Mouse (Mus musculus) forebrain, embryonic 14.5 days (tissue): ENCODE measurements around the gene C1qtnf6. TPM values are rescaled to one million over a fixed set of nuclear protein-coding genes. Genes with fewer than 3 reads are reported as not detected.

Source experiments
- ATAC-seq: fragments of 200-750 bp; cut with Nextera tagmentation; 2 replicates; pipeline ENCODE4 v1.8.0; 2017; ENCODE audit warnings: mild to moderate bottlenecking, moderate library complexity
- DNase-seq: peaks from one replicate; pipeline ENCODE4 v3.0.0-alpha.2; 2015; ENCODE audit warnings: low spot score
- H3K27ac ChIP-seq: fragments of 300-500 bp; sonication (generic); 2 replicates; pipeline ENCODE4 v1.5.1; 2014; ENCODE audit warnings: low read depth, mild to moderate bottlenecking, control low read depth, low read length, moderate library complexity
- H3K27me3 ChIP-seq: fragments of 300-500 bp; sonication (generic); replicated peaks from 2 replicates; pipeline ENCODE4 v1.6.1; 2014; ENCODE audit warnings: low read length, control low read depth, mixed read lengths; ENCODE audit not compliant: control insufficient read depth, insufficient read depth
- H3K36me3 ChIP-seq: fragments of 300-500 bp; sonication (generic); 2 replicates; pipeline ENCODE4 v1.6.1; 2014; ENCODE audit warnings: low read length, control low read depth; ENCODE audit not compliant: control insufficient read depth, insufficient read depth
- H3K4me1 ChIP-seq: fragments of 300-500 bp; sonication (generic); 2 replicates; pipeline ENCODE4 v1.6.1; 2014; ENCODE audit warnings: antibody characterized with exemption, low read length, control low read depth; ENCODE audit not compliant: control insufficient read depth, insufficient read depth
- H3K4me2 ChIP-seq: fragments of 300-500 bp; sonication (generic); 2 replicates; pipeline ENCODE4 v1.6.1; 2014; ENCODE audit warnings: mild to moderate bottlenecking, control low read depth, low read length
- H3K4me3 ChIP-seq: fragments of 300-500 bp; sonication (generic); 2 replicates; pipeline ENCODE4 v1.5.1; 2014; ENCODE audit warnings: low read depth, low read length, control low read depth
- H3K9ac ChIP-seq: fragments of 300-500 bp; sonication (generic); 2 replicates; pipeline ENCODE4 v1.6.1; 2014; ENCODE audit warnings: mild to moderate bottlenecking, low read length, control low read depth, moderate library complexity
- H3K9me3 ChIP-seq: fragments of 300-500 bp; sonication (generic); replicated peaks from 2 replicates; pipeline ENCODE4 v1.6.1; 2016; ENCODE audit warnings: low read length, control low read depth, mixed read lengths; ENCODE audit not compliant: control insufficient read depth
- WGBS: fragments of 180-500 bp; shearing (Covaris S2); extraction: QIAGEN DNeasy Blood & Tissue Kit; methylation state at CpG from one replicate; pipeline ENCODE4 v1.1.7; 2014; 5-methylcytosine and 5-hydroxymethylcytosine counted together
- polyA plus RNA-seq: library from polyadenylated mRNA; unstranded; fragments of >200 nt; fragmentation: Nextera tagmentation; extraction: Ambion mirVana; gene quantifications from 2 replicates; pipeline ENCODE4 v1.2.1, GENCODE M21; 2014

Gene C1qtnf6
- polyA plus RNA-seq, 1 experiment from 2014 or later: 8.6 TPM

DNA sequence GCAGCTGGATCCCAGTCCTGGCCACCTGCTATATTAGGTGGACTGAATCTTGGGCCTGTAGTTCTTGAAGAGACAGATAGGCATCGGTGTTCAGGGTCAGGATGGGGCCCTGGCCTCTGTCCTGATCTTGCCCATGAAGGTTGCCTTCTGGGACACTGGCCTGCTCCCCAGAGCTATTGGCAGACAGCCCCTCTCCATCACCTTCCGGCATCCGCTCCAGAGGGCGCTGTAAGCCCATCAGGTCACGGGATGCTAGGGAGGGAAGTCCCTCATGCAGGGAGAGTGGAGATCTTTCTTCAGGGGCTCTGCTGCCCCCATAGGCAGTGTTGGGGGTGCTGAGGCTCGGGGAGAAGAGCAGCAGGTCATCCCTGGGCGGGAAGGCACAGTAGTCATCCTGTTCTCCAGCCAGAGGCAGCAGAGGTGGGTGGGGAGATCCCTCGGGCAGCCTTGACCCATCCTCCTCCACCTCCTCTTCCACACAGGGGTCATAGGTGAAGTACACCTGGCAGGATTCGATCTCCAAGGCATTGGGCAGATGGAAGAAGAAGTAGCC lies 49.7 kb downstream of the C1qtnf6 start:
- 50% methylated on average over 9 of the region's 9 CpGs for WGBS
- H3K36me3 ChIP-seq: no peaks in the 10 kb centered on the region
- H3K4me2 ChIP-seq: no peak overlapping the region
- no peak overlapping the region for H3K27ac ChIP-seq
- H3K4me3 ChIP-seq: no peak overlapping the region
- no peaks in the 10 kb centered on the region for H3K27me3 ChIP-seq
- no peak for ATAC-seq
- no peaks in the 10 kb centered on the region for H3K4me1 ChIP-seq
- no peaks in the 10 kb centered on the region for H3K9me3 ChIP-seq
- H3K9ac ChIP-seq: no peak overlapping the region
- no peak for DNase-seq

DNA sequence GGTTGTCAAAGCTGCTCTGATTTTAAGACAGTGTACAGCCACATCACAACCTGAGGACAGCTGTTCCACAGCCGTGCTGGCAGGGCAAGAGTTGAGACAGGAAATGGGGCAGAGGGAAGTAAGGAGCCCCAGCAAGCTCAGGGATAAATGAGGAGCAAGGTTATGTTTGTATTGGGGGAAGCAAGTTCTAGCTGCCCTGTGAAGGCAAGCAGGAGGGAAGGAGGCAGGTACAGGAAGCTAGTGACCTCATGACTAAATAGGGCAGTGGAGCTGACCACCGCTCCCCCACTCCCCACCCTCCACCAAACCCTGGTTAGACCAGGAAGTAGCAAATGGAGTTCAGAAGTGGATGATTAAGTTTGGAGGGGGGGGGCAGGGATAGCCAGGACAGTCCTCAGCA lies 50.2 kb downstream of the C1qtnf6 start:
- Histone ChIP-seq H3K9ac (no peak overlapping the region), H3K4me2 (no peak overlapping the region), H3K27me3 (no peaks in the 10 kb centered on the region), H3K36me3 (no peaks in the 10 kb centered on the region), H3K4me1 (no peaks in the 10 kb centered on the region), H3K4me3 (no peak overlapping the region), H3K27ac (no peak overlapping the region), H3K9me3 (no peaks in the 10 kb centered on the region)
- no peak for ATAC-seq
- DNase-seq: no peak
- 85% methylated on average over 2 of the region's 2 CpGs for WGBS

DNA sequence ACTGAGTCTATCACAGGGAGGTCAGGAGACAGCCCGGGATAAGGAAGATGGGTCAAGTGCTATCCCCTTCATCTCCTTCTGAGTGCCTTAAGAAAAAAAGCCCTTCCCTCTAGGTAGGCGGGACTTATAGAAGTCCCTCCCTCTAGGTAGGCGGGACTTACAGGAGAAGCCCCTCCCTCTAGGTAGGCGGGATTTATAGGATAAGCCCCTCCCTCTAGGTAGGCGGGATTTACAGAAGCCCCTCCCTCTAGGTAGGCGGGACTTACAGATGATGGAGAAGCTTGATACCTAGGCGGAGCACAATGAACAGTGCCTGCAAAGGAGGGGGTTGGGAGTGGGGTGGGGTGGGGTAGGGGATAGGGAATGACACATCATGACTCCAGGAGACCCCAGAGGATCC lies 51.1 kb downstream of the C1qtnf6 start:
- ATAC-seq: no peak
- 80% methylated on average over 7 of the region's 7 CpGs for WGBS
- H3K9ac ChIP-seq: no peak overlapping the region

DNA sequence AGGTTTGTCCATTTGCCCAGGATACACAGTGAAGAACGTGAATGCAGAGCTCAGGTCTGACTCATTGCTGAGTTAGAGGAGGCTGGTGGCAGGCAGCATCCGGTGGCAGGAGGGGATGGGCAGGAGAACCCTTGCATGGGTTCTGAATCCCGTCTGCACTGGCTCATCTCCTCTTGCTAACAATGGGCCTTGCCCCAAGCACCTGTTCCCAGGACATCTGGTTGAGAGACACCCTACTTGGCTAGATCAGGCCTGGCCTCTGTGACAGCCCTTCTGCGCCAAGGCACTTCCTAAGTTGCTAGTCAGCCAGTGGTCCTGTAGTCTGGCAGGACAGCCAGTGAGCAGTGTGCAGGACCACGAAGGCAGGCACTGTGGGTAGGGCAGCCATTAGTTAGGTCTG lies 51.7 kb downstream of the C1qtnf6 start:
- 83% methylated on average over 5 of the region's 5 CpGs for WGBS
- H3K36me3 ChIP-seq: no peaks in the 10 kb centered on the region
- no peaks in the 10 kb centered on the region for H3K9me3 ChIP-seq
- H3K27me3 ChIP-seq: no peaks in the 10 kb centered on the region
- H3K4me1 ChIP-seq: no peaks in the 10 kb centered on the region
- no peak for DNase-seq
- H3K9ac ChIP-seq: no peak overlapping the region
- no peak overlapping the region for H3K27ac ChIP-seq
- no peak overlapping the region for H3K4me3 ChIP-seq
- no peak overlapping the region for H3K4me2 ChIP-seq
- no peak for ATAC-seq

More for the DNA sequence above, 51.1 kb downstream of the C1qtnf6 start:
- H3K27me3 ChIP-seq: no peaks in the 10 kb centered on the region
- H3K4me2 ChIP-seq: no peak overlapping the region
- no peaks in the 10 kb centered on the region for H3K9me3 ChIP-seq
- H3K27ac ChIP-seq: no peak overlapping the region
- H3K4me1 ChIP-seq: no peaks in the 10 kb centered on the region
- no peak overlapping the region for H3K4me3 ChIP-seq
- no peak for DNase-seq
- no peaks in the 10 kb centered on the region for H3K36me3 ChIP-seq

DNA sequence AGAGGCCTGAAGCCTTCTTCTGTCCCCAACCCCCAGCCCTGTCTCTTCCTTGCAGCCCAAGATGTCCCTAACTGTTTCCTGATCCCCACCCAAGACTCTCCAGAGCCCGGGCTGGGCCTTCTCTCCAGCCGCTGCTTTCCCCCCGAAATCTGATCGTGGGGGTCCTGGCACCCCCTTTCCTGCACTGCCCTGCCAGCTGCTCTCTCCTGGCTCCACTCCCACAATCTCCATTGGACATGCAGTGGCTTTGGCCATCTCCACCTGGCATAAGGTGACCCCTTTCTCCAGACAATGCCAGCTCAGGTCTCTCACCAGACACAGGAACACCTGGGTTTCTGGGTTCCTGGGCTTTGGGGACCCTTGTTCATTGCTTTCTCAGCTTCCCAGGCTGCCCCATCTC lies 53.1 kb downstream of the C1qtnf6 start:
- no peaks in the 10 kb centered on the region for H3K4me1 ChIP-seq
- no peak overlapping the region for H3K4me3 ChIP-seq
- no peak overlapping the region for H3K4me2 ChIP-seq
- no peaks in the 10 kb centered on the region for H3K9me3 ChIP-seq
- H3K36me3 ChIP-seq: no peaks in the 10 kb centered on the region
- ATAC-seq (no peak), DNase-seq (no peak)
- no peak overlapping the region for H3K27ac ChIP-seq
- WGBS: 79% methylated on average over 4 of the region's 4 CpGs
- no peaks in the 10 kb centered on the region for H3K27me3 ChIP-seq
- no peak overlapping the region for H3K9ac ChIP-seq

DNA sequence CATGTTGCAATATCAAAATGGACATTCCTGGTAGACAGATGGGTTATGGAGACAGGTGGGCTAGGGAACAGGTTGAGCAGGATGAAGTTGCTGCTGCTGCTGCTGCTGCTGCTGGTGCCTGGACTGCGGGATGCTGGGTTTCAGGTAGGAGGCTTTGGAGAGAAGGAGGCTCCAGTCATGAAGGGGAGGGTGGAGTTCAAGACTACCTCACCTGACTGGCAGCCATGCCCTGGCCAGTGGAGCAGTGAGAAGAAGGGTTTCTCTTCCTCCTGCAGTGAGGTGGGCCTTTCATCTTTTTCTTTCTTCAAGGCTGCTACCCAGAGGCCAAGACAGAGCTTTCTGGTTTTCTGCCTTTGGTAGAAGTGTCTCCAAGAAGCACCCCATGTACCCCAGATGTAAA lies 54.3 kb downstream of the C1qtnf6 start:
- no peaks in the 10 kb centered on the region for H3K9me3 ChIP-seq
- ATAC-seq: no peak
- WGBS: 100% methylated on average over 1 of the region's 1 CpGs

DNA sequence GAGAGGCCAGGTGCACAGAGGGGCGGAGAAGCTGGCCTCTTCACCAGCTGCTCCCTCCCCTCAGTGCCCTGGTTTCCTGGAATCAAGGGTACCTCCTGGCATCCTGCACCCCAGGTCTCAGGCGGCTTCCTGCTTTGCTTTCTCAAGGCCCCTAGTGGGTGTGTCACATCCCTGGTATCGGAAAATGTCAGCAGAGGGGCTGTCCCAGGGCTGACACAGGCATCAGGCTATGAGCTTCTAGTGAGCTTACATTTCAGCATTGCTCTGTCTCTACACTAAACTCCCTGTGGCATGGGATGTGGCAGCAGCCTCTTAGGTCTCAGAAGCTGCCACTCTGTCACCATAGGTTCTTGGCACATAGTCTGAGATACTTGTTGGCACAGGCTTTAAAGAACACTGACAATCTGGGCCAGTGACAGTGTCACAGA lies 55.6 kb downstream of the C1qtnf6 start:
- H3K27me3 ChIP-seq: no peaks in the 10 kb centered on the region
- 54% methylated on average over 3 of the region's 3 CpGs for WGBS
- no peak overlapping the region for H3K27ac ChIP-seq
- no peaks in the 10 kb centered on the region for H3K36me3 ChIP-seq
- no peaks in the 10 kb centered on the region for H3K9me3 ChIP-seq
- H3K4me3 ChIP-seq: no peak overlapping the region
- H3K4me1 ChIP-seq: no peaks in the 10 kb centered on the region
- H3K4me2 ChIP-seq: no peak overlapping the region
- no peak for DNase-seq
- no peak overlapping the region for H3K9ac ChIP-seq
- no peak for ATAC-seq

More for the DNA sequence above, 54.3 kb downstream of the C1qtnf6 start:
- H3K4me3 ChIP-seq: no peak overlapping the region
- no peak overlapping the region for H3K4me2 ChIP-seq
- H3K27ac ChIP-seq: no peak overlapping the region
- no peaks in the 10 kb centered on the region for H3K36me3 ChIP-seq
- DNase-seq: no peak
- no peaks in the 10 kb centered on the region for H3K4me1 ChIP-seq
- H3K9ac ChIP-seq: no peak overlapping the region
- H3K27me3 ChIP-seq: no peaks in the 10 kb centered on the region

DNA sequence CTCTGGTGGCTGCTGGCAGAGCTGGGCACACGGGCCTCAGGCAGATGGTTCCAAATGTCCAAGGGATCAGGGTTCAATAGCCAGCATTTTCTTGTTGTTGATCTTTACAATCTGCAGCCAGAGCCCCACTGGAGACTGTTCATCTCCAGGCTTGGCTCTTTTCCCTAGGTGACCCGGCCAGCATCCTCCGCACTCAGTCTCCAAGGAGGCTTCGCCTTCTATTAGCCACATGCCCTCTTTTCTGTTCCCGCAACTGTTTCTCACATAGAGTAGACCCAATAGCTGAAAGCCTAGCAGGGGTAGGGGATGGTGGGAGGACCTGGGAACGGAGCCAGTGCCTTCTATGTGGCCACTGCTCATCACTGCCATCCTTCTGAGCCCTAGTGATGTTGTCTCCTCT lies 57.8 kb downstream of the C1qtnf6 start:
- no peak overlapping the region for H3K27ac ChIP-seq
- ATAC-seq (no peak), DNase-seq (no peak)
- 89% methylated on average over 6 of the region's 6 CpGs for WGBS
- H3K4me2 ChIP-seq: no peak overlapping the region
- H3K27me3 ChIP-seq: no peaks in the 10 kb centered on the region
- no peaks in the 10 kb centered on the region for H3K9me3 ChIP-seq
- H3K9ac ChIP-seq: no peak overlapping the region
- no peak overlapping the region for H3K4me3 ChIP-seq
- no peaks in the 10 kb centered on the region for H3K4me1 ChIP-seq
- no peaks in the 10 kb centered on the region for H3K36me3 ChIP-seq
